Mouse (Mus musculus) adipocyte (in vitro differentiated cells): Measurements from ENCODE around the gene Agtpbp1.
A peak's percentile ranks its signal among the peaks of the same experiment; 100 is the strongest.
"Not testable (repeated sequence)": the region's sequence is repeated elsewhere in the genome, so short reads cannot be mapped to it uniquely, and the experiment has no call there.

Experiments
- DNase-seq: peaks from one replicate; pipeline ENCODE4 v3.0.0-alpha.2; 2016; ENCODE audit warnings: low spot score

Gene Agtpbp1

GRCm38 (mm10) chr13:59480599-59481483, 104.2 kb downstream of the Agtpbp1 start:
- peak; percentile 10 for DNase-seq

- not testable (repeated sequence) for DNase-seq
Measured at GRCm38 (mm10) chr13:59477928-59478327, 107.1 kb downstream of the Agtpbp1 start.

- no peak for DNase-seq
Measured at GRCm38 (mm10) chr13:59477451-59477850, 107.6 kb downstream of the Agtpbp1 start.

GRCm38 (mm10) chr13:59474973-59475372, 110.1 kb downstream of the Agtpbp1 start:
- no peak for DNase-seq

- no peak for DNase-seq
Measured at GRCm38 (mm10) chr13:59473341-59473740, 111.7 kb downstream of the Agtpbp1 start.

- no peak for DNase-seq
Measured at GRCm38 (mm10) chr13:59472222-59472621, 112.8 kb downstream of the Agtpbp1 start.

GRCm38 (mm10) chr13:59469701-59470100, 115.3 kb downstream of the Agtpbp1 start:
- DNase-seq: no peak

GRCm38 (mm10) chr13:59468181-59468802, 116.7 kb downstream of the Agtpbp1 start:
- DNase-seq: no peak

- peak; percentile 66 for DNase-seq
Measured at GRCm38 (mm10) chr13:59467591-59467990, 117.4 kb downstream of the Agtpbp1 start.

- no peak for DNase-seq
Measured at GRCm38 (mm10) chr13:59460958-59461357, 124.1 kb downstream of the Agtpbp1 start.

- DNase-seq: no peak
Measured at GRCm38 (mm10) chr13:59456203-59456602, 128.8 kb downstream of the Agtpbp1 start.

- no peak for DNase-seq
Measured at GRCm38 (mm10) chr13:59454001-59454785, 130.8 kb downstream of the Agtpbp1 start.

GRCm38 (mm10) chr13:59453582-59453981, 131.4 kb downstream of the Agtpbp1 start:
- DNase-seq: no peak

- DNase-seq: peak; percentile 34
Measured at GRCm38 (mm10) chr13:59453045-59453444, 132.0 kb downstream of the Agtpbp1 start.

GRCm38 (mm10) chr13:59450840-59451239, 134.2 kb downstream of the Agtpbp1 start:
- DNase-seq: no peak

- DNase-seq: no peak
Measured at GRCm38 (mm10) chr13:59447130-59447529, 137.9 kb downstream of the Agtpbp1 start.

GRCm38 (mm10) chr13:59445179-59445578, 139.8 kb downstream of the Agtpbp1 start:
- no peak for DNase-seq

- no peak for DNase-seq
Measured at GRCm38 (mm10) chr13:59444371-59444770, 140.7 kb downstream of the Agtpbp1 start.

GRCm38 (mm10) chr13:59439683-59440082, 145.3 kb downstream of the Agtpbp1 start:
- DNase-seq: no peak

GRCm38 (mm10) chr13:59434554-59434953, 150.5 kb downstream of the Agtpbp1 start:
- no peak for DNase-seq

- no peak for DNase-seq
Measured at GRCm38 (mm10) chr13:59431124-59431864, 153.7 kb downstream of the Agtpbp1 start.

- DNase-seq: no peak
Measured at GRCm38 (mm10) chr13:59429369-59429768, 155.7 kb downstream of the Agtpbp1 start.
